Mouse (Mus musculus): ENCODE results near the gene Pttg1ip. TPM values are rescaled to one million over a fixed set of nuclear protein-coding genes. Genes with fewer than 3 reads are reported as not detected.
A peak's percentile ranks its signal among the peaks of the same experiment; 100 is the strongest.

Pttg1ip gene
- polyA plus RNA-seq (2012; rRNA removed), result 125 and 132 TPM in 2 replicates

- peak; percentile 91 to 95 for DNase-seq (ENCODE audit: extremely low spot score in 1 of 2, low spot score in 1 of 2)
These were observed at the start of gene Pttg1ip for GRCm38 (mm10) chr10:77581408-77582284. Pttg1ip (plus strand) TSS chr10:77581720.

- DNase-seq (ENCODE audit: extremely low spot score in 1 of 2, low spot score in 1 of 2), result no peak
These were observed 49.5 kb upstream of the Pttg1ip start for GRCm38 (mm10) chr10:77532020-77532413.

GRCm38 (mm10) chr10:77536727-77537126 is 44.8 kb upstream of the Pttg1ip start:
- DNase-seq (ENCODE audit: extremely low spot score in 1 of 2, low spot score in 1 of 2), result no peak

GRCm38 (mm10) chr10:77537215-77538209 is 44.0 kb upstream of the Pttg1ip start:
- no peak for DNase-seq (ENCODE audit: extremely low spot score in 1 of 2, low spot score in 1 of 2)

- no peak for DNase-seq (ENCODE audit: extremely low spot score in 1 of 2, low spot score in 1 of 2)
These were observed 42.1 kb upstream of the Pttg1ip start for GRCm38 (mm10) chr10:77539320-77539945.

- DNase-seq (ENCODE audit: extremely low spot score in 1 of 2, low spot score in 1 of 2), result no peak
These were observed 40.9 kb upstream of the Pttg1ip start for GRCm38 (mm10) chr10:77540576-77541102.

GRCm38 (mm10) chr10:77541864-77542666 is 39.5 kb upstream of the Pttg1ip start:
- no peak for DNase-seq (ENCODE audit: extremely low spot score in 1 of 2, low spot score in 1 of 2)

GRCm38 (mm10) chr10:77543226-77543625 is 38.3 kb upstream of the Pttg1ip start:
- no peak for DNase-seq (ENCODE audit: extremely low spot score in 1 of 2, low spot score in 1 of 2)

GRCm38 (mm10) chr10:77544916-77545315 is 36.6 kb upstream of the Pttg1ip start:
- peak; percentile 44 to 75 for DNase-seq (ENCODE audit: extremely low spot score in 1 of 2, low spot score in 1 of 2)

GRCm38 (mm10) chr10:77548576-77548975 is 32.9 kb upstream of the Pttg1ip start:
- DNase-seq (ENCODE audit: extremely low spot score in 1 of 2, low spot score in 1 of 2), result no peak

GRCm38 (mm10) chr10:77550874-77551273 is 30.6 kb upstream of the Pttg1ip start:
- no peak for DNase-seq (ENCODE audit: extremely low spot score in 1 of 2, low spot score in 1 of 2)

GRCm38 (mm10) chr10:77552162-77552561 is 29.4 kb upstream of the Pttg1ip start:
- no peak for DNase-seq (ENCODE audit: extremely low spot score in 1 of 2, low spot score in 1 of 2)

GRCm38 (mm10) chr10:77553285-77553684 is 28.2 kb upstream of the Pttg1ip start:
- no peak for DNase-seq (ENCODE audit: extremely low spot score in 1 of 2, low spot score in 1 of 2)

GRCm38 (mm10) chr10:77554918-77555317 is 26.6 kb upstream of the Pttg1ip start:
- DNase-seq (ENCODE audit: extremely low spot score in 1 of 2, low spot score in 1 of 2), result no peak

GRCm38 (mm10) chr10:77556631-77557030 is 24.9 kb upstream of the Pttg1ip start:
- DNase-seq (ENCODE audit: extremely low spot score in 1 of 2, low spot score in 1 of 2), result no peak

GRCm38 (mm10) chr10:77557641-77558040 is 23.9 kb upstream of the Pttg1ip start:
- DNase-seq (ENCODE audit: extremely low spot score in 1 of 2, low spot score in 1 of 2), result no peak

- no peak for DNase-seq (ENCODE audit: extremely low spot score in 1 of 2, low spot score in 1 of 2)
These were observed 21.4 kb upstream of the Pttg1ip start for GRCm38 (mm10) chr10:77560090-77560489.

- no peak for DNase-seq (ENCODE audit: extremely low spot score in 1 of 2, low spot score in 1 of 2)
These were observed 20.7 kb upstream of the Pttg1ip start for GRCm38 (mm10) chr10:77560830-77561229.

- no peak for DNase-seq (ENCODE audit: extremely low spot score in 1 of 2, low spot score in 1 of 2)
These were observed 20.0 kb upstream of the Pttg1ip start for GRCm38 (mm10) chr10:77561508-77561907.

GRCm38 (mm10) chr10:77565005-77565404 is 16.5 kb upstream of the Pttg1ip start:
- DNase-seq (ENCODE audit: extremely low spot score in 1 of 2, low spot score in 1 of 2), result no peak
